ENCODE assay signal across 24 mouse cellular contexts in genomic region chr3:89432606-89433005, GRCm38 (mm10). TPM values are rescaled to one million over a fixed set of nuclear protein-coding genes. Genes with fewer than 3 reads are reported as not detected.
DNase-seq lines count a peak whose midpoint lies in the region; ATAC-seq and TF ChIP-seq lines count a peak whose summit lies in the region.
"Had no signal": no experiment of that assay in that cellular context is flagged by ENCODE, and none has a peak within 500 bp of the region (broad histone marks: within the 10 kb centered on the region; RNA-seq: fewer than 3 reads in every experiment).

No protein-coding gene starts in this region.

- peaks cover 38% of the 10 kb centered on the region for H3K36me3 ChIP-seq in heart, embryonic 12.5 days
- peaks cover 11% of the 10 kb centered on the region for H3K36me3 ChIP-seq in heart, embryonic 11.5 days (ENCODE audit: control insufficient read depth, insufficient read depth, low read length)
- peaks cover 55% of the 10 kb centered on the region for H3K36me3 ChIP-seq in E14TG2a.4 (ENCODE audit: insufficient read depth, low read length)

- intact Hi-C loops in gastrocnemius, adult 2 months (cut with DNase I) = no loop called here

- H3K27ac ChIP-seq in gastrocnemius, adult 2 months = no peak overlapping the region
- no peak overlapping the region for H3K27ac ChIP-seq in heart, embryonic 12.5 days (ENCODE audit: poor library complexity, severe bottlenecking)
- H3K27ac ChIP-seq in heart, embryonic 11.5 days (ENCODE audit: low read depth, low read length) = no peak overlapping the region
- H3K27ac ChIP-seq: embryonic facial prominence, embryonic 12.5 days; forebrain, embryonic 12.5 days had no signal

- H3K4me3 ChIP-seq in gastrocnemius, adult 2 months = no peak overlapping the region
- H3K4me3 ChIP-seq in heart, embryonic 12.5 days = no peak overlapping the region
- no peak overlapping the region for H3K4me3 ChIP-seq in heart, embryonic 11.5 days (ENCODE audit: low read depth, low read length)
- peak overlapping the region; percentile 100 for H3K4me3 ChIP-seq in E14TG2a.4 (replicated peaks; ENCODE audit: low read length)
- H3K4me3 ChIP-seq: embryonic facial prominence, embryonic 12.5 days; forebrain, embryonic 12.5 days had no signal

- H3K4me1 ChIP-seq in heart, embryonic 12.5 days (replicated peaks) = peaks cover 27% of the 10 kb centered on the region
- H3K4me1 ChIP-seq in heart, embryonic 11.5 days (ENCODE audit: control insufficient read depth, insufficient read depth, low read length) = peaks cover 20% of the 10 kb centered on the region
- H3K4me1 ChIP-seq in E14TG2a.4 (replicated peaks; ENCODE audit: low read depth, low read length) = peaks cover 83% of the 10 kb centered on the region

- no peaks in the 10 kb centered on the region for H3K9me3 ChIP-seq in heart, embryonic 12.5 days (replicated peaks)
- H3K9me3 ChIP-seq in heart, embryonic 11.5 days (replicated peaks; ENCODE audit: control insufficient read depth, low read length) = no peaks in the 10 kb centered on the region
- no peaks in the 10 kb centered on the region for H3K9me3 ChIP-seq in E14TG2a.4 (ENCODE audit: low read length)
- H3K9me3 ChIP-seq: embryonic facial prominence, embryonic 12.5 days; forebrain, embryonic 12.5 days had no signal

- 0 out of 2 replicates have a peak overlapping the region, but pooled peaks have one; percentile 22 for H3K9ac ChIP-seq in heart, embryonic 12.5 days
- H3K9ac ChIP-seq in heart, embryonic 11.5 days (ENCODE audit: low read depth, low read length) = no peak overlapping the region
- H3K9ac ChIP-seq: embryonic facial prominence, embryonic 12.5 days; forebrain, embryonic 12.5 days had no signal

- peak; percentile 31 for DNase-seq in cerebellum, adult 9-10 months
- DNase-seq in cerebellum, adult 11-12 months = no peak
- DNase-seq in gastrocnemius, adult 2 months = peak; percentile 25
- no peak for DNase-seq in gastrocnemius, postnatal 4 days (ENCODE audit: low spot score in 2 of 2)
- DNase-seq: adrenal gland, adult 2 months; adrenal gland, postnatal 10 days; adrenal gland, postnatal 25 days; B cell, adult 2 months; cerebellum, adult 11 months; cerebellum, adult 2 months; cerebellum, adult 9-11 months; cerebellum, postnatal 14 days; cerebellum, postnatal 36 days; embryo, embryonic 11 days had no signal

- H3K27me3 ChIP-seq in heart, embryonic 12.5 days (replicated peaks) = no peaks in the 10 kb centered on the region
- H3K27me3 ChIP-seq in heart, embryonic 11.5 days (ENCODE audit: control insufficient read depth, insufficient read depth, low read length) = no peaks in the 10 kb centered on the region
- no peaks in the 10 kb centered on the region for H3K27me3 ChIP-seq in E14TG2a.4 (ENCODE audit: insufficient read depth, low read length)
- H3K27me3 ChIP-seq: CH12.LX; embryonic facial prominence, embryonic 12.5 days; forebrain, embryonic 12.5 days had no signal

- H3K4me2 ChIP-seq in heart, embryonic 12.5 days = no peak overlapping the region
- no peak overlapping the region for H3K4me2 ChIP-seq in heart, embryonic 11.5 days
- H3K4me2 ChIP-seq: embryonic facial prominence, embryonic 12.5 days; forebrain, embryonic 12.5 days had no signal

- TF ChIP-seq CTCF in gastrocnemius, adult 2 months (IDR thresholded peaks at IDR 0.05) = no peak
- no peak for TF ChIP-seq CTCF in E14TG2a.4 (conservative IDR thresholded peaks at IDR 0.05; ENCODE audit: low read length)

- WGBS in heart, embryonic 12.5 days = 92% methylated on average over 8 of the region's 8 CpGs
- WGBS in heart, embryonic 11.5 days (ENCODE audit: insufficient replicate concordance) = 90% methylated on average over 7 of the region's 8 CpGs

- no peak for ATAC-seq in heart, embryonic 12.5 days (ENCODE audit: insufficient number of reproducible peaks, low FRiP score)
- ATAC-seq in heart, embryonic 11.5 days (replicated peaks; ENCODE audit: insufficient number of reproducible peaks, low FRiP score, low TSS enrichment) = no peak
- no peak for ATAC-seq in erythroid progenitor cell, adult 5-6 weeks (replicated peaks; ENCODE audit: low FRiP score, poor library complexity, severe bottlenecking)
- ATAC-seq: CD4-positive, CD25-positive, alpha-beta regulatory T cell, adult 4 months; forebrain, embryonic 14.5 days; forebrain, embryonic 16.5 days had no signal

RNA-seq across cellular contexts. Expression of gene Pygo2, which starts 2.6 kb away (rescaled TPM):
- total RNA-seq in gastrocnemius, adult 2 months (2021) = 10 to 100 TPM in 1 of 2 experiments, 1 to 10 TPM in 1; 9.5 to 10.1 TPM
- total RNA-seq in gastrocnemius, postnatal 4 days (2021) = 10 to 100 TPM; 31.9 to 35.0 TPM
- 36.1 and 37.5 TPM in 2 replicates for polyA plus RNA-seq in heart, embryonic 12.5 days (2016; fragmentation: Nextera tagmentation; extraction: Ambion mirVana)
- polyA plus RNA-seq in heart, embryonic 11.5 days (2014; fragmentation: Nextera tagmentation; extraction: Ambion mirVana) = 31.1 and 33.7 TPM in 2 replicates
- 10.9 and 19.1 TPM in 2 replicates for total RNA-seq in erythroid progenitor cell, adult 5-6 weeks (2015; ENCODE audit: low replicate concordance)
- total RNA-seq in erythroid progenitor cell, adult 5-6 weeks (2017; ENCODE audit: low replicate concordance) = 7.1 and 12.1 TPM in 2 replicates

RNA-seq across cellular contexts. Expression of gene Pbxip1, which starts 3.9 kb away (rescaled TPM):
- total RNA-seq in gastrocnemius, adult 2 months (2021) = 100 to 1,000 TPM; 202 to 227 TPM
- 100 to 1,000 TPM; 193 to 208 TPM for total RNA-seq in gastrocnemius, postnatal 4 days (2021)
- polyA plus RNA-seq in heart, embryonic 12.5 days (2016; fragmentation: Nextera tagmentation; extraction: Ambion mirVana) = 67.5 and 71.6 TPM in 2 replicates
- 28.6 and 35.9 TPM in 2 replicates for polyA plus RNA-seq in heart, embryonic 11.5 days (2014; fragmentation: Nextera tagmentation; extraction: Ambion mirVana)
- 1.8 and 2.1 TPM in 2 replicates for total RNA-seq in erythroid progenitor cell, adult 5-6 weeks (2015; ENCODE audit: low replicate concordance)
- 2.7 and 4.1 TPM in 2 replicates for total RNA-seq in erythroid progenitor cell, adult 5-6 weeks (2017; ENCODE audit: low replicate concordance)

RNA-seq across cellular contexts. Expression of gene Shc1, which starts 14.4 kb away (rescaled TPM):
- 10 to 100 TPM; 15.0 to 17.2 TPM for total RNA-seq in gastrocnemius, adult 2 months (2021)
- 10 to 100 TPM; 73.1 to 80.6 TPM for total RNA-seq in gastrocnemius, postnatal 4 days (2021)
- polyA plus RNA-seq in heart, embryonic 12.5 days (2016; fragmentation: Nextera tagmentation; extraction: Ambion mirVana) = 76.2 and 78.1 TPM in 2 replicates
- 42.3 and 51.5 TPM in 2 replicates for polyA plus RNA-seq in heart, embryonic 11.5 days (2014; fragmentation: Nextera tagmentation; extraction: Ambion mirVana)
- 77.1 and 79.3 TPM in 2 replicates for total RNA-seq in erythroid progenitor cell, adult 5-6 weeks (2015; ENCODE audit: low replicate concordance)
- 49.7 and 59.3 TPM in 2 replicates for total RNA-seq in erythroid progenitor cell, adult 5-6 weeks (2017; ENCODE audit: low replicate concordance)

RNA-seq across cellular contexts. Expression of gene Cks1b, which starts 14.4 kb away (rescaled TPM):
- 1 to 10 TPM; 1.8 to 2.5 TPM for total RNA-seq in gastrocnemius, adult 2 months (2021)
- total RNA-seq in gastrocnemius, postnatal 4 days (2021) = 10 to 100 TPM; 35.7 to 44.5 TPM
- polyA plus RNA-seq in heart, embryonic 12.5 days (2016; fragmentation: Nextera tagmentation; extraction: Ambion mirVana) = 355 and 356 TPM in 2 replicates
- 399 and 411 TPM in 2 replicates for polyA plus RNA-seq in heart, embryonic 11.5 days (2014; fragmentation: Nextera tagmentation; extraction: Ambion mirVana)
- 245 and 268 TPM in 2 replicates for total RNA-seq in erythroid progenitor cell, adult 5-6 weeks (2015; ENCODE audit: low replicate concordance)
- total RNA-seq in erythroid progenitor cell, adult 5-6 weeks (2017; ENCODE audit: low replicate concordance) = 102 and 103 TPM in 2 replicates

RNA-seq across cellular contexts. Expression of gene Flad1, which starts 20.9 kb away (rescaled TPM):
- total RNA-seq in gastrocnemius, adult 2 months (2021) = 10 to 100 TPM; 40.8 to 56.4 TPM
- 10 to 100 TPM; 21.9 to 27.2 TPM for total RNA-seq in gastrocnemius, postnatal 4 days (2021)
- polyA plus RNA-seq in heart, embryonic 12.5 days (2016; fragmentation: Nextera tagmentation; extraction: Ambion mirVana) = 31.7 and 32.5 TPM in 2 replicates
- polyA plus RNA-seq in heart, embryonic 11.5 days (2014; fragmentation: Nextera tagmentation; extraction: Ambion mirVana) = 33.7 and 34.2 TPM in 2 replicates
- 1.1 and 5.4 TPM in 2 replicates for total RNA-seq in erythroid progenitor cell, adult 5-6 weeks (2015; ENCODE audit: low replicate concordance)
- 0.68 and 1.3 TPM in 2 replicates for total RNA-seq in erythroid progenitor cell, adult 5-6 weeks (2017; ENCODE audit: low replicate concordance)

Comparison
In these comparisons a context has a peak if more than half of its experiments do, and no peak if none do; other contexts are left out.
1. DNase-seq: peak in cerebellum, adult 9-10 months (single experiment) and gastrocnemius, adult 2 months (single experiment); none in cerebellum, adult 11-12 months (single experiment) and gastrocnemius, postnatal 4 days (0 of 2).
2. RNA of gene Pbxip1, which starts 3.9 kb away (total RNA-seq): 202 to 227 TPM in gastrocnemius, adult 2 months and 193 to 208 TPM in gastrocnemius, postnatal 4 days; 1.8 to 4.1 TPM in erythroid progenitor cell, adult 5-6 weeks; every median in the first group is over 10 times any median in the second.